Mouse (Mus musculus) thymus, postnatal 25 days (tissue): Measurements from ENCODE around the gene Ren1.
A peak's percentile ranks its signal among the peaks of the same experiment; 100 is the strongest.

Experiments used
- DNase-seq: peaks from one replicate; pipeline ENCODE4 v3.0.0; 2022

Ren1 gene

GRCm38 (mm10) chr1:133346531-133346930 is 3.8 kb upstream of the Ren1 start:
- no peak for DNase-seq

- no peak for DNase-seq
Observed at GRCm38 (mm10) chr1:133347226-133347625, 3.1 kb upstream of the Ren1 start.

- DNase-seq: no peak
Observed at GRCm38 (mm10) chr1:133347693-133348520, 2.4 kb upstream of the Ren1 start.

GRCm38 (mm10) chr1:133351762-133352161 is 1.5 kb downstream of the Ren1 start:
- DNase-seq: no peak

- peak; percentile 82 for DNase-seq
Observed at GRCm38 (mm10) chr1:133353371-133353809, 3.1 kb downstream of the Ren1 start.

- no peak for DNase-seq
Observed at GRCm38 (mm10) chr1:133355469-133355868, 5.2 kb downstream of the Ren1 start.

GRCm38 (mm10) chr1:133355912-133356311 is 5.6 kb downstream of the Ren1 start:
- DNase-seq: no peak

GRCm38 (mm10) chr1:133356330-133356729 is 6.0 kb downstream of the Ren1 start:
- no peak for DNase-seq

- DNase-seq: no peak
Observed at GRCm38 (mm10) chr1:133361006-133361405, 10.7 kb downstream of the Ren1 start.

- DNase-seq: no peak
Observed at GRCm38 (mm10) chr1:133362103-133362502, 11.8 kb downstream of the Ren1 start.

GRCm38 (mm10) chr1:133363276-133364021 is 13.1 kb downstream of the Ren1 start, which contains the start of gene Etnk2:
Etnk2 (plus strand) TSS chr1:133363572.
- peak; percentile 57 for DNase-seq

- DNase-seq: no peak
Observed at GRCm38 (mm10) chr1:133364022-133364630, 13.8 kb downstream of the Ren1 start.

- no peak for DNase-seq
Observed at GRCm38 (mm10) chr1:133364890-133365289, 14.6 kb downstream of the Ren1 start.

GRCm38 (mm10) chr1:133366951-133367605 is 16.8 kb downstream of the Ren1 start:
- DNase-seq: no peak

- no peak for DNase-seq
Observed at GRCm38 (mm10) chr1:133367606-133368488, 17.5 kb downstream of the Ren1 start.

- DNase-seq: no peak
Observed at GRCm38 (mm10) chr1:133368644-133369043, 18.3 kb downstream of the Ren1 start.

GRCm38 (mm10) chr1:133370352-133370751 is 20.0 kb downstream of the Ren1 start:
- DNase-seq: no peak

GRCm38 (mm10) chr1:133371431-133371830 is 21.1 kb downstream of the Ren1 start:
- no peak for DNase-seq

- DNase-seq: no peak
Observed at GRCm38 (mm10) chr1:133372113-133372512, 21.8 kb downstream of the Ren1 start.

GRCm38 (mm10) chr1:133375696-133376346 is 25.5 kb downstream of the Ren1 start:
- DNase-seq: no peak

- DNase-seq: no peak
Observed at GRCm38 (mm10) chr1:133377547-133377946, 27.2 kb downstream of the Ren1 start.
